Mouse (Mus musculus): ENCODE measurements around the gene Slc13a4. TPM values are rescaled to one million over a fixed set of nuclear protein-coding genes. Genes with fewer than 3 reads are reported as not detected.

Gene Slc13a4
- polyA plus RNA-seq (2015; fragmentation: Nextera tagmentation; extraction: Ambion mirVana) = 0.35 and 0.36 TPM in 2 replicates

GRCm38 (mm10) chr6:35308037-35308436 is at the start of gene Slc13a4:
Slc13a4 (minus strand) TSS chr6:35308131.
- DNase-seq (ENCODE audit: low spot score) = no peak

GRCm38 (mm10) chr6:35355320-35355719 is 47.4 kb upstream of the Slc13a4 start:
- no peak for DNase-seq (ENCODE audit: low spot score)

- peak; percentile 3 for DNase-seq (ENCODE audit: low spot score)
These were observed 46.7 kb upstream of the Slc13a4 start for GRCm38 (mm10) chr6:35354622-35354998.

- DNase-seq (ENCODE audit: low spot score) = peak; percentile 10
These were observed 46.1 kb upstream of the Slc13a4 start for GRCm38 (mm10) chr6:35353846-35354621.

GRCm38 (mm10) chr6:35353416-35353815 is 45.5 kb upstream of the Slc13a4 start:
- DNase-seq (ENCODE audit: low spot score) = no peak

GRCm38 (mm10) chr6:35352867-35353266 is 44.9 kb upstream of the Slc13a4 start:
- no peak for DNase-seq (ENCODE audit: low spot score)

DNA sequence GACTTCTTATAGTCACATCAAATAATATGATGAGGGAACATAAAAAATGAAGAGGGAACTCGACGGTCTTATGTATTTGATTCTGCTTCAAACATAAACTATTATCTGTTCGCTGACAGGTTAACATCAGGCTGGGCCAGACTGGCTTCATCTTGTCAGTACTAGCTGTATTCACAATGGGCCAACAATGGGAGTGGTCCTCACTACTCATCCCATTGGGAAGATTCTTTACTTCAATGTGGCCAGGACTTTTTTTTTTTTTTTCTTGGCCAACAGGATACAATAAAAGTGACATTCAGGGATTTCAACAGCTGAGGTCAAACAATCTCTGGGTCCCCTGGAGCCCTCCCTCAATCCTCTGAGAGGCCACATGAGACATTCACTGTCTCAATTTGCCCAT is 43.9 kb upstream of the Slc13a4 start:
- no peak for DNase-seq (ENCODE audit: low spot score)

GRCm38 (mm10) chr6:35349784-35350183 is 41.9 kb upstream of the Slc13a4 start:
- no peak for DNase-seq (ENCODE audit: low spot score)

GRCm38 (mm10) chr6:35338640-35339039 is 30.7 kb upstream of the Slc13a4 start:
- DNase-seq (ENCODE audit: low spot score) = no peak

DNA sequence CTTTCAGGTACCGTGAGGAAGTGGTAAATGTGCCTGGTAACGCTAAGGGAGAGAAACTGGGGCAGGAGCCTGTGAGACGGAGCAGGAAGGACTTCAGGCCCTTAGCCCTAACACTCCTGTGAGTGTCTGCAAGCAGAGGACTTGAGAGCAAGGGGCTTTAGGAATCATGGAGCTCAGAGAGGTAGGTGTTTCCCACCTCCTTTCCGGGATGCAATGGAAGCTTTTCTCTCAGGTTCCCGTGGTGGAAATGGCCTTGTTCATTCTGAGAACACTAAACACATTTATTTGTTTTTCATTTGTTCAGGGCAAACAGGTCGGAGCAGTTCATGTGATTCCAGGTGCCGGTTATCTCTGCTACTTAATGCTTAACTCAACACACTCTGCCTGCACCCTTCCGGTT is 29.9 kb upstream of the Slc13a4 start:
- DNase-seq (ENCODE audit: low spot score) = no peak

GRCm38 (mm10) chr6:35335452-35335851 is 27.5 kb upstream of the Slc13a4 start:
- DNase-seq (ENCODE audit: low spot score) = no peak

- DNase-seq (ENCODE audit: low spot score) = no peak
These were observed 26.3 kb upstream of the Slc13a4 start for GRCm38 (mm10) chr6:35334278-35334677.

DNA sequence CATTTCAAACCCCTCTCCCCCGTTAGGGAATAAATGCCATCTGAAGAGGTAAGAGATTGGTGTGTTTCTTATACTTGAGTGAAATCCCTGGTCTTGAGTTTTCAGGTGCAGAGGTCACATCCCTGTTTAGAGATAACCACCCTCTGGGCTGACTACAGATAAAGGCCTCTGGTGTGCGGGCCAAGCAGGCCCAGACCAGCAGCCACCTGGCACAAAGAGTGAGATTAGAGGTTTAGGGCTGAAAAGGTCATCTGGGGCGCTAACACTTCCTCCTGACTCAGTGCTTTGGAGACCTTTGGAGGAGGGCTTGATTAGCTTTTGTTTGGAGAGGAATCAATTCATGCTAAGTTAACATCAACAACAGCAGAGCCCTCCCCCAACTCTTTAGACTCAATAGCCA is 25.7 kb upstream of the Slc13a4 start:
- no peak for DNase-seq (ENCODE audit: low spot score)

GRCm38 (mm10) chr6:35330834-35331233 is 22.9 kb upstream of the Slc13a4 start:
- no peak for DNase-seq (ENCODE audit: low spot score)

GRCm38 (mm10) chr6:35329956-35330355 is 22.0 kb upstream of the Slc13a4 start:
- DNase-seq (ENCODE audit: low spot score) = no peak

- no peak for DNase-seq (ENCODE audit: low spot score)
These were observed 18.2 kb upstream of the Slc13a4 start, which contains the start of gene Fam180a for GRCm38 (mm10) chr6:35326111-35326515. Fam180a (minus strand) TSS chr6:35326141.

- DNase-seq (ENCODE audit: low spot score) = no peak
These were observed 16.4 kb upstream of the Slc13a4 start for GRCm38 (mm10) chr6:35324306-35324705.

- no peak for DNase-seq (ENCODE audit: low spot score)
These were observed 15.1 kb upstream of the Slc13a4 start for GRCm38 (mm10) chr6:35323046-35323445.

GRCm38 (mm10) chr6:35321105-35321504 is 13.2 kb upstream of the Slc13a4 start:
- DNase-seq (ENCODE audit: low spot score) = no peak

- DNase-seq (ENCODE audit: low spot score) = no peak
These were observed 11.9 kb upstream of the Slc13a4 start for GRCm38 (mm10) chr6:35319850-35320249.

DNA sequence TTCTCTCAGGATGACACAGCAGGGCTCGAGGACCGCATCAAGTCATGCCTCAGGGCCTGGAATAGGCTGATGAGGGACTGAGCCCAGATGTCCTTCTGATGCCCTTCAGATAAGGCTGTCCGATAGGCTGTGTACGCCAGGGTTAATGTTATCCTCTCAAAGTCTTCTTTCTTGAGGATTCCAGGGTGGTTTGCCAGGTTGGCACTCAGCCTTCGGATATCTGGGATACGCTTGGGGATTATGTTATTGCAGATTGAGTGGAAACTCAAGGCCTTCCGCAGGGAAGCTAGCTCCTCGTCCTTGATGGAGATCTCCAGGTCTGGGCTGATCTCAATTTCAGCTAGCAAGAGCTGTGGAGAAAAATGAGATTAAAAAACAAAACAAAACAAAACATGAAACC is 5.6 kb upstream of the Slc13a4 start:
- no peak for DNase-seq (ENCODE audit: low spot score)

DNA sequence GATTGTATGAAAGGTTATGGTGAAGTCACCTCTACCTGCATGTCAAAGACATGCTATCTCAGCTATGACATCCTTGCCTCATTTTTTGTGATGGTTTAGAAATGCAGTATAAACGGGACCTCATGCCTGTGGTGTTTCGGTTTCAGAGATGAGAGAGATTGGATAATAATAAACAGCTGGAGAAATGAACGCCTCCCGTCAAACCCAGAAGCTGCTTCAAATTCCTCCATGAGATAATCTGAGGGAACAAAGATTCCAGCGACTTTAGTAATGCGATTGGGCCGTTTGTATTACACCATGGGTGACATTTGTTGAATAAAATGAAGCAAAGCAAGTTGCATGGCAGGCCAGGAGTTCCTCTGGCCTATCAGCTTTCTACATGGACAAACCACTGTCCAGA is 1.5 kb upstream of the Slc13a4 start:
- no peak for DNase-seq (ENCODE audit: low spot score)

DNA sequence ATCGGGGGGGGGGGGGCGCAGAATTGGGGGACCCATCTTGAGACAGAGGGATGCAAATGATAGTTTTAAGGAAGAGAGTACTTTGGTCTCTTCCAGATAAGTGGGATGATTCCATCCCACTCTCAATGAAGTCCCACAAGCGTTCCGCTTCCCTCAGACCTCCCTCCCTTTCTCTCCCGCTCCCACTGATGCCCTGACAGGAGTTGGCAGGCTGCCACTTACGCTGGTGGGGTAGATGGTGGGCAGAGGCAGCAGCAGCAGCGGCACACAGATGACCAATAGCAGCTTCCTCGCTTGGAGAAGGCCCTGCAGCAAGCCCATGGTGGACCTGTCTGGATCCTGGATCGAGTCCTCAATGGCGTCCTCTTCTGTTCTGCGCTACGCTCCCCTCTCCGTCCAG is 795 bp downstream of the Slc13a4 start:
- no peak for DNase-seq (ENCODE audit: low spot score)

Data from thymus, postnatal 0 days (tissue).